Mouse (Mus musculus) bone marrow, adult 2 months (tissue): ENCODE data around the gene Btg4.

Source experiments
- CTCF ChIP-seq: fragments of 200-500 bp; IDR thresholded peaks from 2 replicates; pipeline ENCODE4 v1.5.1; 2011; ENCODE audit warnings: low read length, control low read depth; ENCODE audit not compliant: control insufficient read depth, insufficient read depth
- POLR2A ChIP-seq: fragments of 200-500 bp; IDR thresholded peaks from 2 replicates; pipeline ENCODE4 v1.6.1; 2011; ENCODE audit warnings: low read depth, mild to moderate bottlenecking, control low read depth, low read length, borderline replicate concordance; ENCODE audit not compliant: control insufficient read depth

- TF ChIP-seq CTCF, result no peak
- TF ChIP-seq POLR2A, result no peak
Measured at GRCm38 (mm10) chr9:51076979-51077315, 16.2 kb downstream of the Btg4 start, which contains the start of gene Layn.
